Mouse (Mus musculus) erythroid progenitor cell, adult 5-6 weeks (primary cell): ENCODE results near the gene Med14. TPM values are rescaled to one million over a fixed set of nuclear protein-coding genes. Genes with fewer than 3 reads are reported as not detected.

Source experiments
- ATAC-seq: replicated peaks from 2 replicates; pipeline ENCODE4 v1.8.0; 2016; ENCODE audit warnings: moderate number of reproducible peaks, mild to moderate bottlenecking, moderate TSS enrichment, inconsistent platforms; ENCODE audit not compliant: poor library complexity, low FRiP score, severe bottlenecking
- total RNA-seq, 2 experiments: library from RNA; stranded (forward) in 1 of 2; stranded (reverse) in 1 of 2; fragments of 150-400 nt in 1 of 2; fragments of 186-747, 209-891 nt in 1 of 2; gene quantifications; 2 replicates each; pipeline versions ENCODE4 v1.2.3 to v1.2.4; 2015 to 2017; ENCODE audit warnings: low replicate concordance in 2 of 2

Gene Med14
- 75.7 and 92.6 TPM in 2 replicates for total RNA-seq (2015; ENCODE audit: low replicate concordance)
- 28.1 and 33.9 TPM in 2 replicates for total RNA-seq (2017; ENCODE audit: low replicate concordance)

GRCm38 (mm10) chrX:12761626-12762333 is at the start of gene Med14:
Gene Med14, minus strand, starts transcription at chrX:12762073.
- peak; percentile 93 for ATAC-seq

- ATAC-seq, result no peak
Observed at GRCm38 (mm10) chrX:12800559-12800958, 38.7 kb upstream of the Med14 start.

- ATAC-seq, result no peak
Observed at GRCm38 (mm10) chrX:12794842-12795241, 33.0 kb upstream of the Med14 start.

- ATAC-seq, result no peak
Observed at GRCm38 (mm10) chrX:12791674-12792340, 29.9 kb upstream of the Med14 start.

GRCm38 (mm10) chrX:12773236-12773635 is 11.4 kb upstream of the Med14 start:
- no peak for ATAC-seq

- no peak for ATAC-seq
Observed at GRCm38 (mm10) chrX:12771561-12771960, 9.7 kb upstream of the Med14 start.

GRCm38 (mm10) chrX:12768571-12768970 is 6.7 kb upstream of the Med14 start:
- no peak for ATAC-seq

GRCm38 (mm10) chrX:12766846-12767564 is 5.1 kb upstream of the Med14 start:
- no peak for ATAC-seq

GRCm38 (mm10) chrX:12763127-12763834 is 1.4 kb upstream of the Med14 start:
- no peak for ATAC-seq

- ATAC-seq, result no peak
Observed at GRCm38 (mm10) chrX:12762334-12763126, 657 bp upstream of the Med14 start.

- peak; percentile 22 for ATAC-seq
Observed at GRCm38 (mm10) chrX:12761259-12761625, 631 bp downstream of the Med14 start.

GRCm38 (mm10) chrX:12760501-12760900 is 1.4 kb downstream of the Med14 start:
- no peak for ATAC-seq

GRCm38 (mm10) chrX:12759625-12760024 is 2.2 kb downstream of the Med14 start:
- ATAC-seq, result no peak

GRCm38 (mm10) chrX:12747886-12748285 is 14.0 kb downstream of the Med14 start:
- ATAC-seq, result no peak

GRCm38 (mm10) chrX:12746729-12747128 is 15.1 kb downstream of the Med14 start:
- ATAC-seq, result no peak

- ATAC-seq, result no peak
Observed at GRCm38 (mm10) chrX:12740396-12740795, 21.5 kb downstream of the Med14 start.

- ATAC-seq, result no peak
Observed at GRCm38 (mm10) chrX:12716036-12716435, 45.8 kb downstream of the Med14 start.

GRCm38 (mm10) chrX:12713796-12714195 is 48.1 kb downstream of the Med14 start:
- no peak for ATAC-seq

- no peak for ATAC-seq
Observed at GRCm38 (mm10) chrX:12686910-12687309, 75.0 kb downstream of the Med14 start.
